Mouse (Mus musculus): ENCODE measurements around the gene Vill. TPM values are rescaled to one million over a fixed set of nuclear protein-coding genes. Genes with fewer than 3 reads are reported as not detected.

Vill gene
- total RNA-seq, 2 experiments from 2014 or later, result 1.2 to 11.6 TPM

DNA sequence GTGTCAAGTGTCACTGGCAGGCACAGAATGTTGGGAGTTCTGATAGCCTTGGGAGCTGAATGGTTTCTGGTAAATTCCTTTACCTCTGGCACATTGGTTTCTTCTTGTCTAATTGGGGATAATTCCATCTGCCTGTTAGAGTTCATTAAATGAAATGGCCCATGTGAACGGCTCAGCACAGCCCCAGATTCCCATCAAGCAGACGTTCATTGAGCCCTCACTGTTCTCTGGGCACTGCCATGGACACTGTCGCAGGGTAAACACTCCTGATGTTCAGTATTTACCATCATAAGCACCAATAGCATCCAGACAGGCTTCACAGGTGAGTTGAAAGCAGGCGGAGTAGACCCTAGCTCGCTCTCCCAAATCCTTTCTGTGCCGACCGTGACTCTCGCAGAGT, 18.5 kb upstream of the Vill start:
- no peak for ATAC-seq (replicated peaks; ENCODE audit: low FRiP score, poor library complexity, severe bottlenecking)

DNA sequence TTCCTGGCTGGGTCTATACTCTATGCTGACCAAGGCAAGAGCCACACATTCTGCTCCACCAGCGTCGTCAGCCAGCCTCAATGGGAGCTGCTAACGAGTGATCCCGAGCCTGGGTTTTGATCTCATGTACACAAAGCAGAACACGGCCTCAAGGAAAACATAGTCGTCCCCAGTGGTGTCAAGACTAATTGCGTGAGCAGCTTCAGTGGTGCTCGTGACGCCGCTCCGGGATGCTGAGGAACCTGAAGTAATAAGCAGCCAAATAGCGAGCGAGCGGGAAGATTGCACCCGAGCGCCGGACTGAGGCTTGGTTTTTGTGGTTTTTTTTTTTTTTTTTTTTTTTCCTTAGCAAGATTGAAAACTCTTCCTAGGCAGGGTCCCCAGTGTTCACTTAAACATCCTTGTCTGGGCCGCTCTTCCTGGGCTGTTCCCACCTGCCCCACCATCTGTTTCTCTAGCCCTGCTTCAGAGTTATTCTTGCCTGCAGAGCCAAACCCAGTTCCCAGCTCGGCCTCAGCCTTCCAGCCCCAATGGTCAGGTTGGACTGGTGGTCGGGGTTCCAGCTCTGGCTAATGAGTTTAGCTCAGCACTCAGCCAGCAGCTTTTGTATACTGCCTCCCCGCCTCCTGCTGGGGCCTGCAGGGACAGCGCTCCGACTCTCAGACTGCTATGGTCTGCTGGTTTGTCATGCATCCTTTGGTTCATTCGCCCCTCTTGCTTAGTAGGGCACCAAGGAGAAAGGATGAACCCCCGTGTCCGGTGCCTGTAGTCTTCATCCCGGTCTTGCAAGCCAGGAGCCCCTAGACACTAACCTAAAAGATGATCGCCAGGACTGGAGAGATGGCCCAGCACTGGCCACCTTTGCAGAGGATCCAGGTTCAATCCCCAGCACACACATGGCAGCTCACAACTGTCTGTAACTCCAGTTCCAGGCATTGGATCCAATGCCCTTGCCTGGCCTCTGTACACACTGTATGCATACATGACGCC, 17.6 kb upstream of the Vill start:
- ATAC-seq (replicated peaks; ENCODE audit: low FRiP score, poor library complexity, severe bottlenecking), result no peak

DNA sequence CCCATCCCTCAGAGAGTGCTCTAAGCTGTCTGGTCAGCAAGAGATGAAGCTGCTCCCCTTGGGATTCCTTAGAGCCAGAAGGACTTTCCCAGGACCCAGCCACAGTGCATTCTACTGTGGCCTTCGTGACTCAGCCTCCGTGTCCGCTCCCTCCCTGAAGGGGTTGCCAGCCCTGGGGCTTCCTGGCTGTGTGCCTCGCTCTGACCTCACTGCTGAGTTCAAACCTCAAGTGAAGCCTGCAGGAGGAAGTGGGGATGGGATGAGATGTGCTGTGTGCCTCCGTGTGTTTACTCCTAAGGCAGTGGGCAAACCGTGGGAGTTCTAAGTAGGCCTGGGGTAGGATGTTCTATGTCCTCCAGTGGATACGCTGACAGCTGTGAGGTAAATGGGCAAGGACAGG, 16.7 kb upstream of the Vill start:
- no peak for ATAC-seq (replicated peaks; ENCODE audit: low FRiP score, poor library complexity, severe bottlenecking)

DNA sequence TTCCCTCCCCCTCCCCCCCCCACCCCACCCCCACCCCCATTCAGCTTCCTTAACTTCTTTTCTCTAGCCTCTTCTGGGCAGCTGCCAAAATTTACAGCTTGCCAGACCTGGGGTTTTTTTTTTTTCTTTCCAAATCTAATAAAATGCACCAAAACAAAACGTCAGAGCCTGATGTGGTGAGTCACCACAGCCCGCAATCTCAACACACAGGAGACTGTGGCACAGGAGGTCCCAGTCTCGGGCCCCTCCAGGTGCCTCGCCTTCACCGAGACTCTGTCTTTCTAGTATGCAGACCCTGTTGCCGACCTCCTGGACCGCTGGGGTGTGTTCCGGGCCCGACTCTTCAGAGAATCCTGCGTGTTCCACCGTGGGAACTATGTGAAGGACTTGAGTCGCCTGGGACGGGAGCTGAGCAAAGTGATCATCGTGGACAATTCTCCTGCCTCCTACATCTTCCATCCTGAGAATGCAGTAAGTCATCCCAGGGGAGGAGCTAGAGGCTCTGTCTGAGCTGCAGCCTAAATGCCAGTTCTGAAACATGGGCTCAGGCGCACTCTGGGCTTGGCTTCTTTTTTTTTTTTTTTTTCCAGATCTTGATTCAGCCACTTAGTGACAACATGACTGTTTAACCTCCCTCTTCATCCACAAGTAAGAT, 15.4 kb upstream of the Vill start:
- no peak for ATAC-seq (replicated peaks; ENCODE audit: low FRiP score, poor library complexity, severe bottlenecking)

DNA sequence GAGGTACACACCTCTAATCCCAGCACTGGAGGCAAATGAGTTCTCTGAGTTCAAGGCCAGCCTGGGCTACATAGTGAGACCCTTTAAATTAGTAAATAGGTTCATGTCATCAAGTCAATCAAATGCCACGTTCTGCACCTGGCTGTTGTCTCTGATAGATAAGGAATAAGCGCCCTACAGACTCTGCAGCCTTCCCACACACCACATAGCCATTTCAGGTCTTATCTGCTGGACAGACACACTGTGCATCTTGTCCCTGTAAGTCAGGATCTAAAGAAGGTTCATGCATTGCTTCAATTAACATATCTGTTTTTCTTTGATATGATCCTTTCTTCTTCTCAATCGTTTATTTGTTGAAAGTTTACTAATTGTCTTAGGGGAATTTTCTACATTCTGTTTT, 14.0 kb upstream of the Vill start:
- ATAC-seq (replicated peaks; ENCODE audit: low FRiP score, poor library complexity, severe bottlenecking), result no peak

DNA sequence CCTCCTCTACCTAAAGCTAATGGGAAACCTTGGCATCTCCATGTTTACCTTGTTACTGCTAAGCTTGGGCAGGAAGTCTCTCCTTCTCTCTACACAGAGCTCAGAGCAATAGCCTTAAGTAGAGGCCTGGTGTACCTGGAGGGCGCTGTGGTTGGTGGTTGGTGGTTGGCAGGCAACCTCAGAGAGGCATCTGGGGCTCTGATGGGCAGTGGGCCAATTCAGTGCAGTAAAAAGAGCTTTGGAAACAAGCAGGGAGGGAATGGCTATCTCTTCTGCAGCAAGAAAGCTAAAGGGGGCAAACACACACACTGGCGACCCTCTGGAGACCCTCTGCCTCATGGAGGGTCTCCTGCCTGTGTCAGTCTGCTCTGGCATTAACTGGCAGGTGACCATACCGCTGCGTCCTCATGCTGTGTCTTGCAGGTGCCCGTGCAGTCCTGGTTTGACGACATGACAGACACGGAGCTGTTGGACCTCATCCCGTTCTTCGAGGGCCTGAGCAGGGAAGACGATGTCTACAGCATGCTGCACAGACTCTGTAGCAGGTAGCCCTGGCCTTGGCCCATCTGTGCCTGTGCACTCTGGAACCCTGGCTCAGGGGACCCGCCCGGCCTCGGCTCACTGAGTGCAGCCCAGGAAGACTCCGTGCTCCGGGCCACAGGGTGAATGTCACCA, 12.3 kb upstream of the Vill start:
- ATAC-seq (replicated peaks; ENCODE audit: low FRiP score, poor library complexity, severe bottlenecking), result no peak

DNA sequence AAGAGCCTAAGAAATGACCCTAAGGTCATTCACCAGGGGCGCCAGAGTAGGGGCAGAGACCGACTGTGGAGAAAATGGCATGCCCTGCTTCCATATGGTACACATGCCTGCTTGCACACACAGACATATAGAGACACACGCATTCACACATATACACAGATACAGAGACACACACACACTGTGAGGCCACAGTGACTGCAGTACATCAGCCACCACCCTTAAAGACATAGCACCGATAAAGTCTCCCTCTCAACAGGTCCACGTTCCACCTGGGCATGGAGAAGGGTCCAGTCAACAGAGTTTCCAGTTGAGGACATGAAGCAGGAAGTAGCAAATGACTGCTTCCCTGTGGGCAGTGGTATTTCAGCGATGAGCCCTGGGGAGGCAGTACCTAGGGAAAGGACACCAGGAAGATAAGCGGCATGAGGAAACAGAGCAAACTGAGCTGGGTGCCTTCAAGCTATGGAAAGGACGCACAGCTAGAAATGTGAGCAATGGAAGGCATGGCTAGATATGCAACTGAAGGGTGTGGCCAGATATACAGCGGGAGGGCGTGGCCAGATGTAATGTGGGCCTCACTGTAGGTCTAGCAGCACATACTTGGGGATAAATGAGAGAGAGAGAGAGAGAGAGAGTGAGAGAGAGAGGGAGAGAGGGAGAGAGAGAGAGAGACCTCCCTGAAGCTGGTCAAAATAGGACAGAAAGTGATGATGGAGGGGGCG, 4.2 kb upstream of the Vill start:
- ATAC-seq (replicated peaks; ENCODE audit: low FRiP score, poor library complexity, severe bottlenecking), result no peak

DNA sequence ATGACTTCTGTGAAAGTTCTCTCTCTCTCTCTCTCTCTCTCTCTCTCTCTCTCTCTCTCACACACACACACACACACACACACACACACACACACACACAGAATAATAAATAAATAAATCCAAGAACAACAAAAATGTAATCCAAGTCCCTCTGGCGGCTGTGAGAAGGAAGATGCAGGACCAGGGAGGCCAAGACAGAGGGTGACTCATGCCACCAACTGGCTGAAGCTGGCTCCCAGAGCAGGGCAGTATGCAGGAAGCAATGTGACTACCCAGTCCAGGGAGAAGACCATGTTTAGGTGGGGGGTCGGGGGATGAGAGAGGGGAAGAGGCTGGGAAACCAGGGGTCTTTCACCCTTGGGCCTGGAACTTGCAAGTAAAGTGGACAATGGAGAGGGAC, 1.4 kb upstream of the Vill start:
- no peak for ATAC-seq (replicated peaks; ENCODE audit: low FRiP score, poor library complexity, severe bottlenecking)

DNA sequence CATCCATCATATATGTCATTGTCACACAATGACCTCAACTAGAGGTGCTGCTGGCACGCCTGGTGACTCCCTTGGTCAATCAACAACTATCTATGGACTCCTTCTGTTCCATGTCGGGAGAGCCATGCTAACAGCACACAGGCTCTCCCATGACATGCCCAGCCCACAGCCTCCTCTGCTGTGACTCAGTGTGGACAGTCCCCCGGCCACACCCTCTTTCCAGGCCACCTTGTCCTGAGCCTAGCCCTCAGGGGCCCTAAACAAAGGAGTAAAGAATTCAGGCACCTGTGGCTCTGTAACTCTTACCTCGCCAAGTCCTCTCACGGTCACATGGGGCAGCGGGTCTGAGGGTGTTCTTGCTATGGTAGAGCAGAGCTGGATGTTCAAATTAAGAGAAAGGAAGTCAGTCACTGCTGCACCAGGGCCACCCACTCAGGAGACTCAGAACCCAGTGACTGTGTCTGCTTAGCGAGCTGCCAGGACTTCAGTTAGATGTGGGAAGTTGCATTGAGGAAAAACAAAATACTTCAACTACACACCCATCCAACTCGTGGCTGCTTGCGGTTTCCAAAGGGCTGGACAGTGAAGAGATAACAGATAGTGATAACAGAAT, 1.5 kb downstream of the Vill start:
- ATAC-seq (replicated peaks; ENCODE audit: low FRiP score, poor library complexity, severe bottlenecking), result no peak

DNA sequence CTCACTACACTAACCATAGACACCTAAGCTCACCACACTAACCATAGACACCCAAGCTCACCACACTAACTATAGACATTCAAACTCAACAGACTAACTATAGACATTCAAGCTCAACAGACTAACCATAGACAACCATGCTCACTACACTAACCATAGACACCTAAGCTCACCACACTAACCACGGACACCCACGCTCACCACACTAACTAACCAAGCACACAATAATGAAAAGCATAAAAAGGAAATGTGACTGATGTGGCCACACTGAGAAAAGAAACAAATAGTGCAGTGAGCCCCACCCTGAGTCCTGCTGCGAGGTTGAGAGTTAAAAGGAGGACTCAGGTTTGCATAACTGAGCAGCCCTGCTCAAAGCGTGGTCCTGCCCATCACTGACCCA, 2.8 kb downstream of the Vill start:
- no peak for ATAC-seq (replicated peaks; ENCODE audit: low FRiP score, poor library complexity, severe bottlenecking)

DNA sequence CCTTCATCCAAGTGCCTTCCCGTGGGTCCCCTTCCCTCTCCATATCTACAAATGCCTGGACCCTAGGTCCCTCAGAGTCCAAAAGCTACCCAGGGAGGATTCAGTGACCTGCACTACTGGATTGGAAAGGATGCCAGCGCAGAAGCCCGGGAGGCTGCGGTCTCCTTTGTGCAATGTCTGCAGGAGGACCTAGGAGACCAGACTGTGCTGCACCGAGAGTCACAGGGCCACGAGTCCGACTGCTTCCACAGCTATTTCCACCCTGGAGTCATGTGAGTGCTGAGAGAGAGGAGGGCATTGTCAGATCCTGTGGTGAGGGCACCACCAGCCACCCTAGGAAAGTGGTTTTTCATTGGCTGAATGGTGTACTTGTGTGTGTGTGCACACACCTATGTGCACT, 5.7 kb downstream of the Vill start:
- ATAC-seq (replicated peaks; ENCODE audit: low FRiP score, poor library complexity, severe bottlenecking), result no peak

DNA sequence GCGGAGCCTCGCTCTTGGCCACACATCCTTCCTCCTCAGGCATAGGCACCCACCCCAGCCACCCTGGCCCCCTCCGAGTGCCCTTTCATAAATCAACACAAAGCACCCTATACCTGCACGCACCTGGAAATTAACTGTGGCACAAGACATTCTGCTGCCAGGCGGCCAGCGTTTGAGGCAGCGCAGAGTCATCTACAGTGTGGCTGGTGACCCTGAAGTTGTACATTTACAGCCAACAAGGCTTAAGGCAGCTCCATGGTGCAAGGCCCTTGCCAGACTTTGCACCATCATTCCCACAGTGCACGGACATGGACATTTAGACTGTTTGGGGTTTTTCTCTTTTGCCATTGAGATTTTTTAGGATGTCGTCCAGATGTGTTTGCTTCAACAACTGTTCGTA, 8.1 kb downstream of the Vill start:
- no peak for ATAC-seq (replicated peaks; ENCODE audit: low FRiP score, poor library complexity, severe bottlenecking)

DNA sequence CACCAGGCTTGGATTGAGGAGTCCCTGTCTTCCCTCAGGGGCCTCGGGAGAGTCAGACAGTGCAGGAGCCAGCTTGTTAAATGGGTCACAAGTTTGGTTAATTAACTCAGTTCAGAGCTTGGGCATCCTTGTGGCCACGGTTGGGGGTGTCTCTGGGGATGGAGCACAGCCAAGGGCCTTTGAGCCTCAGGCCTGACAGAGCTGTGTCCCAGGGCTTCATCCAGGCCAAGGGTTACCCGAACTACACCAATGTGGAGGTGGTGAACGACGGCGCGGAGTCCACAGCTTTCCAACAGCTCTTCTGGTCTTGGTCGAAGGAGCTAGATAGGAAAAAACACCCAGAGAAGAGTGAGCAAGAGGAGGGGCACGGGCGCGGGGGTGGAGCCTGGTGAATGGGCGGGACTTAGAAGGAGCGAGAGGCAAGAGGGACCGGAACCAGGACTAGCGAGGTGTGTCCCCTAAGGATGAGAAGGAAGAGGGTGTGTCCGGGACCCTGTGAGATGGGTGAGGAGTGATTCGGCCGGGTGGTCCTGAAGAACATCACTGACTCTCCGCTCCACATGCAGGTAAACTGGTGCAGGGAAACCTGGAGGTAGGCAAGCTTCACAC, 10.6 kb downstream of the Vill start:
- ATAC-seq (replicated peaks; ENCODE audit: low FRiP score, poor library complexity, severe bottlenecking), result no peak

DNA sequence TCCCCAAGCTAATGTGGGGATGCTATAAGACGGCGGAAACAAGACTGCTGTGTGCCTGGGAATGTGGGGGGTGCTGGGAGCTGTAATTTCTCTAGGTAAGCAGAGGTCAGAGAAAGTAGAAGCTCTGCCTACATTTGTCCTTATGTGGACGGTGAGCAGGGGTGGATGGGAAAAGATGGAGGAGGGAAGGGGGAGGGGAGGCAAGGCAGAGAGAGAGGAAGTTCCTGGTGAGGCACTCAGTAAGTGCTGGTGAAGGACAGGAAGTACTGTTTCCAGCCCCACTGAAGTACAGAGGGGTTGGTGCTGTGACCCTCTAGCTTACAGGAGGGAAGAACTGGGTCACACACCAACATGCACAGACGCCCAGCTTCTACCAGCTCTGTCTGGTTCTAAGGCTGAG, 11.7 kb downstream of the Vill start:
- ATAC-seq (replicated peaks; ENCODE audit: low FRiP score, poor library complexity, severe bottlenecking), result no peak

DNA sequence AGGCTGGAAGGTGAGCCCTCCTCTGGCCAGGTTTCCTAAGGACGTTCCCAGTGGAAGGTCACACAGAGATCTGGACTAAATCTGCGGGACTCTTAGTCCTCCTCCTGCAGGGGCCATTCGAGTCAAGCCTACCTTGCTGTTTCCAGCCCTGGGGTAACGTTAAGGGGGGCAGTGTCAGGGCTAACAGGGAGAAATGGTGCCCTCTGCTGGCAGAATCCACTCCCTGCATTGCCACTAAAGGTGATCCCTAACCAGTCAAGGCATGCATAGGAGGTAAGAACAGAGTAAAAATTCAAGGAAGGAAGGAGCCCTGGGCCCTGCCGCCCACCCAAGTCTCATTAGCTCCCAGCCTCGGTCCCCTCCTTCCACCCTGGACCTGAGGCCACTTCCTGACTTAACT, 15.0 kb downstream of the Vill start:
- ATAC-seq (replicated peaks; ENCODE audit: low FRiP score, poor library complexity, severe bottlenecking), result no peak

DNA sequence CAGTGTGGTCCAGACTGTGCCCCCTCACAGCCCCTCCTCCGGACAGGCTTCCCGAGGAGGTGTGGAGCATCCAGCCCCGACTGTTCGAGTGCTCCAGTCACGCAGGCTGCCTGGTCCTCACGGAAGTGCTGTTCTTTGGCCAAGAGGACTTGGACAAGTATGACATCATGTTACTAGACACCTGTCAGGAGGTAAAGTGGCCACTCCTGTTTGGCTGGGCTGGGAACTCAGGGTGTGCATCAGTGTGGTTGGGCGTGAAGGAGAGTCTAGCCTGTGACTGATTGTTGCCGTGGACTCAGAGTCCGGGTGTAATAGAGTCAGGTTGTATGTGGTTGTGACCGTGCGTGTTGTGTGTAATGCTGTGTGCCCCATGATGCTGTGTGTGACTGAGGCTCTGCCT, 15.7 kb downstream of the Vill start:
- ATAC-seq (replicated peaks; ENCODE audit: low FRiP score, poor library complexity, severe bottlenecking), result no peak

DNA sequence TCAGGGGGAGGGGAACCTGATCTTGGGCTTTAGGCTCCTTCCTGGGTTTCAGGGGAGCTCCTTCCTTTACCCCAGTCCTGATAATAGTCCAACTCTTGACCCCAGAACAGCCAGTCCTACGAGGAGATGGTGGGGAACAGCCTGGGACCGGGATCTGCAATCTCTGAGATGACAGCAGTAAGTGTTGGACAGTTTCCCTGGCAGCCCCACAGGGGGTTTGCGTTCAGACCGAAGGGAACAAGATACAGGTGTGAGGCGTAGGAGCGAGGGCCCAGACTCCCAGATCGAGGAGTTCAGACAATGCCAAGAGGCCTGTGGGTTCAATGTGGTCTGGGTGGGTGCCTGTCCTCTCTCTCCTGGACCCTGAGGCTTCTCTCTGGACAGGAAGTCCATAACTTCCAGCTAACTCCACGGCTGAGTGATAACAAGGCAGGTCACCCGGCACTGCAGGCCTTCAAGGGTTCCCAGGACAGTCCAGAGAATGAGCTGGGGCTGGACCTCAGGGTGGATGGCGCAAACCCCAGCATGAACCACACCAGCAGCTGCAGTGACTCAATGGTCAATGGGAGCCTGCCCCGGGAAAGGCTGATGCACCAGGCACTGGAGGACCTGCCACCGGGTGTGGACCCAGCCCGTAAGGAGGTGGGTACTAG, 17.7 kb downstream of the Vill start:
- ATAC-seq (replicated peaks; ENCODE audit: low FRiP score, poor library complexity, severe bottlenecking), result no peak

DNA sequence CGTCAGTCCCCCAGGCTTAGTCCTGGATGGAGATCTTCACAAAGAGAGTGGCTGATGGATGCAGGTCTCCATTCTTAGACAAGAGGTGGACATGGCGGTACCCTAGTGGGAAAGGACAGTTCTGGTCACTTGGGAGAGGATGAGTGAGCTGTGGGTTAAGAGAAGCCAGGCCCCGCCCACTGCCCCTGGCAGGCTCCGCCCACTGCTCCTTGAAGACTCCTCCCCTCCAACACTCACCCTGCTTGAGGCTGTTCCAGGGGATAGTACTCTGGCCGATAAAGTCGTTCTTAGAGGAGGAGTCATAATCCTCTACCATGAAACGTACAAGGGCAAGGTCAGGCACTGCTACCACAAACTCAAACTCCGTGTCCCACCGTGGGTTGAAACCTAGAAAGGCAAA, 19.2 kb downstream of the Vill start:
- no peak for ATAC-seq (replicated peaks; ENCODE audit: low FRiP score, poor library complexity, severe bottlenecking)
